Mouse (Mus musculus) gastrocnemius, postnatal 36 days (tissue): Measurements from ENCODE around the gene Auts2. TPM values are rescaled to one million over a fixed set of nuclear protein-coding genes. Genes with fewer than 3 reads are reported as not detected.

Experiments used
- DNase-seq, 2 experiments: peaks; one replicate each; pipeline ENCODE4 v3.0.0; 2022
- intact Hi-C: fragments of 180-260 bp; cut with DNase I; formaldehyde crosslinking; loops from one replicate; pipeline ENCODE4 v1.15.1; 2025
- total RNA-seq, 2 experiments: library from RNA; stranded (reverse); gene quantifications; 2 replicates each; pipeline ENCODE4 v1.2.3; 2021

Gene Auts2
- total RNA-seq, 2 experiments from 2014 or later, result 14.6 to 15.5 TPM

DNA sequence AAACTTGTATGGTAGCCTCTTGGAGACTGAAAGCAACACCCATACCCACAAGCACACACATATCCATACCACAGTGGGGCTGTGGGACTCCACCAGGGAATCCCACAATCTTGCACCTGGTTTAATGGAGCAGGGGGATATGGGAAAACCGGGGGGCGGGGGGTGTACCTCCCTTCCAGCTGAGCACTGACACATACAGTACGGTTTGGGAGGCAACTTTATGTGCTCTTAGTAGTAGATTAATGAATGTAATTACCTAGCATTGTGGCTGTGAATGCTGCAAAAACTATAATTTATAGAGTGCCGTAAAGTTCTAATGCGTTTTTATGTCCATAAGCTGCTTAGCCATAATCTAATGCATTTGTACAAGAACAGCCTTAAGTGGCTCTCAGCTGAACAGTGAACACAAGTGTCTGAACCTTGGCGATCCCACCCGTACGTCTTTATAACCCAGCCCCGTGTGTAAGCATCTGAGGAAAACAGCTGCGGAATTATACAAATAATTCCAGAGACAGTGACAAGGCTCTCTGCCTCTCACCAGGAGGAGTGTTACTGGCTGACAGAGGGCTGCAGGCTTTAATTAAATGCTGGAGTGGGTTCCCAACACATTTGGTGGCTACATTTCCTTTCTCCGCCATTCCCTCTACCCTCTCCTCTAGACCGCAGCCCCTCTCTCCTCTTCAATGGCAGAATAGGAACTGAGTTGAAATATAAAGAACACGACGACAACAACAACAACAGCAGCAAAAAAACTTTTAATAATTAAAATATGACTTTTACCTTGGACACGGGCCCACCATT lies 268.8 kb downstream of the Auts2 start:
- DNase-seq, result no peak
- intact Hi-C loops, result no loop called here

DNA sequence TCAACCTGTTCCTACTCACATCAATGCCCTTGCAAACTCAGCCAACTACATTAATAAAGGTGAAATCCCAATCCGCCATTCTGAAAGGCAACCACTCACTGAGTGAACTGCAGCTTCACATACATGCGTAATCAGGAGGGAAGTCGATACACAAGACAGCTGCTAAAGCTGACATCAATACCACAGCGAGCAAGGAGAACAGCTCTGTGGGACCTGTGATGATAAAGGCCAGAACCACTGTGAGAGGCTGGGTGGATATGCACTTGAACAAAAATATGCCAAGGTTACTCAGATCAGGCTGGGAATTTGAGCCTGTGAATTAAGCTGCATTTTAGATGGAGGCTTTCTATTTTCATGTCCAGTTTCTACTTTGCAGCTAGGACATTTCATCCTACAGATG lies 271.0 kb downstream of the Auts2 start:
- no peak for DNase-seq
- intact Hi-C loops, result no loop called here

DNA sequence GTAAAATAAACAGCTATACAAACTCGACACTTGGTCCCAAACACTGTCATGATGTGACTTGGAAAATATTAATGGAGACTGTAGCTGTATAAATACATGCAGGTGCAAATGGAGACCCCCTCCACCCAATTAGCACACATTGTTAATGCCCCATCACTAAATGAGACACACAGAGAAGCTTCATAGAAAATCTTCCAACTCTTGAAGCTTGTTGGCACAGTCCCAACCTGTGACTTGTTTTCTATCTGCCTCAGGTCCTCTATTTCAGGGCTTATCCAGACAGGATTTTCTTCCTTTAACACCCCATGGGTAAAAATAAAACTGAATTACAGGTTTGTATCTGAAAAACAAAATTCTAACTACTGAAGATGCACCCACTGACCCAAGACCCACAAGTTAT lies 272.2 kb downstream of the Auts2 start:
- intact Hi-C loops, result no loop called here

DNA sequence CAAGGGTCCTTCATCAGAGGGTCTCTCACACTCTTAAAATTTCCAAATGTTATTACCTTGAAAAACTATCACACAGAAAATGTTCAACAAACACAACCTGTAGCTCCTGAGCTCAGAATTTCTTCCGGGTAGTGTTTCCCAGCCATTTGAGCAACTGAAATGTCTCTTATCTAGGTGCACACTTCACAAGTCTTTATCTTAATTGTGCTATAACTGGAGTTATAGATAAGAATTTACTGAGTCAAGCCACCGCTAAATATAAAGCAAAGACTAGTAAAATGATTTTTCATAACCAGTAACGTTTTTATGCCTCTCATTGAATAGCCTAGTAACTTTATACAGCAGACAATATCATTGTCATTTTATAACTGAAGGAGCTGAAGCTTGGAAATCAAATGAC lies 273.1 kb downstream of the Auts2 start:
- intact Hi-C loops, result no loop called here
- DNase-seq, result no peak

More for the DNA sequence above, 272.2 kb downstream of the Auts2 start:
- no peak for DNase-seq

DNA sequence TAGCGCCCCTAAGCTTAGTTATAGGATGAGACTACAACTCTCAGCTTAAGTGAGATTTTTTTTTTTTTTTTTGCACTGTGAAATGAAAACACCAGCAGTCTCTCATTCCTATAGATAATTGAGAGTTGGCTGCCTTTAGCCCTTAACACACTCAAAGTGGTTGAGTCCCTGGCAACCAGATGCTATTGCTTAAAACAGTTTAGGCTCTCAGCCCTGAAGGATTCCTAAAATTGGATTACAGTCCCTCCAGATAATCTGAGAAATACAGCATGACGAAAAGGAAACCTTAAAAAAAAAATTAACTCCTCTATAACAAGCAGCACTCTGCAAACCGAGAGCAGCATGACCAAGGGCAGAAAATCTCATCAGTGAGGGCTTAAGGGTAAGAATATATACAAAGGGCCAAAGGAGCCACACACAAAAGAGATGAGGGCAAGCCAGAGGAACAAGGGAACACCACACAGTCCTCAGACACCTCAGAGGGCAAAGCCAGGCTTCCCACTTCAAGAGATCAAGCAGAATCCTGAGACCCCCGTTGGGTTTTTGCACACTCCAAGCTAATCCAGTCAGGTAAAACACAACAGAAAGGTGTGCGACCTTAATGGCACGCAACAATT lies 274.7 kb downstream of the Auts2 start:
- no peak for DNase-seq
- intact Hi-C loops, result no loop called here

DNA sequence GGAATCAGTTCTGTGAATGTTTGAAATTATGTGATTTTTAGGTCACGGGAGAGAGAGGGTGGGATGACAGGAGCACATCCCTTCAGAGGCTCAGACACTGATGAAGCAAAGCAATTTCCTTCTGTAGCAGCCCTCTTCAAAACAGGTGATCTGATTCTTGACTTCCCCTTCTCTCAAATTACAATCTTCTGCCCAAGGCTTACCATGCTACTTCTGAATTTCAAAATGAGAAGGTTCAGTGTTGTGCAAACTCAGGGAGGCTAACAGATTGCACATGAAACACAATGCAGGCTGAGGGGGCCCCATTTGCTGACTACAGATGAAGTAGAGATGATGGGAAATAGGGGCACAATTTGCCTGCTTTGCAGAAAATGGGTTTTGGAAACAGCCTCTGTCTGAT lies 278.1 kb downstream of the Auts2 start:
- no peak for DNase-seq
- intact Hi-C loops, result no loop called here

DNA sequence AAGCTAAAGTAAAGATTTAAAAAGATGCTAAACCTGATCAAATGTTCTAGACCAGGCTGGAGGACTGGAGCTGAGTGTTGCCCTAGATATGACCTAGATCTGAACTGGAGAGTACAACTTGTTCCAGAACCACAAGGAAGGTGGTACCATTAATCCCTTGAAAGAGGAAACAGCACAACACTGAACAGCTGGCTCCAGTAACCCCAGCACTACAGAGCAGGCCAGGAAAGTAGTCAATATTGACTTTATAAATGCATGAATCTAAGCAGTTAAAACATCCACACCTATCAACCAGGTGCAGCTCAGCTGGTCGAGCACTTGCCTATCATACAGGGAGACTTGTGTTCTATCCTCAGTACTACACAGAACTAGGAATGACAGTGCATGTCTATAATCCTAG lies 281.4 kb downstream of the Auts2 start:
- intact Hi-C loops, result no loop called here

DNA sequence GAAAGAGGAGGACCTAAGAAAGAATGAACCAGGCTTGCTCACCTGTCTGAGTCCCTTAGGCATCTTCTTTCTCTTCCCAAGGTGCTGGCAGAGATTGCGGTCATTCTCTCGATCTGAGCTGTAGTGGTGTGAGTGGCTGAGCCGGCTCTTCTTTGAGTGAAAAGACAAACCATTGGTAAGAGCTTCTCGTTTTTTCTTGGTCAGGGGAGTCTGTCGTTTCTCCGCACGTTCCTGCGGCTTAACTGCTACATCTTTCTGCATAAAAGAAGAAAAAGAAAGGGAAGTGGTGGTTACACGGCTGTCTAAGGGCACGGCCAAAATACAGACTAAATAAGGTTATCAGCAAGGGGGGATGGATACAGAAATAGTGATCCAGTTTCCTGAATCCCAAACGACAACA lies 284.3 kb downstream of the Auts2 start:
- no peak for DNase-seq
- intact Hi-C loops, result no loop called here

More for the DNA sequence above, 281.4 kb downstream of the Auts2 start:
- no peak for DNase-seq

DNA sequence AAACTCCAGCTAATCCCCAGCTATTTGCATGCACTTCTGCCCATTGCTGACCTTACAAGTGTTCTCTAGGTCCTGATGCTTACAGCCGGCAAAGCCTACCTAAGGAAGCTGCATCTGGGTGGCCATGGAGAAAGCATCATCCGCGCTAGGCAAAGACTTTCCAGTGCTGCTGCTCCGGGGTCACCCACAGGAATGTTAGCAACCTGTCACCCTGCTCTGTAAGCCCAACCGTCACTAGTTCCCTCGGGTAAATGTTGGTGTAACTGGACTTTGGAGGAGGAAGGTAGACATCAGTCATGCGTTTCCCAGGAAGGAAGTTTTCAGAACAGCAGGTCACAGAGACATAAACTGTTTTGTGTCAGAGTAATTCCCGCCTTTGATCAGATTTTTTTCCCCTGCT lies 287.6 kb downstream of the Auts2 start:
- intact Hi-C loops, result no loop called here
- no peak for DNase-seq

DNA sequence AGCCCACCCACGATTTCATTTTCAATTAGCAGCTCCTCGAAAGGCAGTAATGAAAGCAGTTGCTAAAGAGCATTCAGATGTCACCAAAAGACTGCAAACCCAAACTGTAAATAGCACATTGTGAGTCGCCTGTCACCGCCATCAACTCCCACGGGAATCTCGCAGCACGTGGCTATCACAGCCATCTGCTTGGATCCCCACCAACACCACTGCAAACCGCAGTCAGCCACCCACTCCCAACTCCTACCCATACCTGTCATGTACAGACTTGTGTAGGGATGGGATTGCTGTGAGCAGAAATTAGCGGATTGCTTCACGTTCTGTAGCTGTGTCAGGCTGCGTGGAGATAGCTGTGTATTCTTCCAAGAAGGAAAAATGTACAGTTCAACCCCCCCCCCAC lies 293.6 kb downstream of the Auts2 start:
- DNase-seq, result no peak
- intact Hi-C loops, result no loop called here

DNA sequence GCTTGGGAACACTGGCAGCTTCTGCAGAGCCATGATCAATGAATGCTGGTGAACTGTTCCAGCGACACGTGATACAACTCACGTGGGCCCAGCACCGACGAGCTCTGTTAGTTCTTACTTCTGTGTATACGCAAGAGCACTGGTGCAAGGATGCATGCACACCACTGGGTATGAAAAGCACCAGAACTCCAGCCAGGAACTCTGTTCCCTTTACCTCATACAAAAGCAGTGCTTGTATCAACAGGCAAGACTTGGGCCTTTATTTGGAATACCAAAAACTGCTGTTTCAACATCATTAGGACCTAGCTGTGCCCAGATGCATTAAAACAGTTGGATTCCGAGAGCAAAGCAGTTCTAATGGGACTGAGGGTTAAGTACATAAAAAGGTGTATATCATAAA lies 295.1 kb downstream of the Auts2 start:
- intact Hi-C loops, result no loop called here
- DNase-seq, result no peak

DNA sequence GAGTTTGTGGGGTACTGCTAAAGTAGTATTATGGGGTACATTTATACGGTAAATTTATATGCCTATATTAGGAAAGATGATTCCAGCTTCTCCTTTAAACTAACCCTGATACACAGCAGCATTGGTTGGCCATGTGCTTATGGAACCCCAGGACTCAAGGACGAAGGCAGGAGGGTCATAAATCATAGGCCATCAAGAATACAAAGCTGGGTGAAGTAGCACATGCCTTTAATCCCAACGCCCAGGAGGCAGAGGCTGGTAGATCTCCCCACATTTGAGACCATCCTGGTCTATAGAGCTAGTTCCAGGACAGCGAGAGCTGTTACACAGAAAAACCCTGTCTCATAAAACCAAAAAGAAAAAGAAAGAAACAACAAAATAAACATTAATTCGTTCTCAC lies 307.7 kb downstream of the Auts2 start:
- DNase-seq, result no peak
- intact Hi-C loops, result no loop called here

DNA sequence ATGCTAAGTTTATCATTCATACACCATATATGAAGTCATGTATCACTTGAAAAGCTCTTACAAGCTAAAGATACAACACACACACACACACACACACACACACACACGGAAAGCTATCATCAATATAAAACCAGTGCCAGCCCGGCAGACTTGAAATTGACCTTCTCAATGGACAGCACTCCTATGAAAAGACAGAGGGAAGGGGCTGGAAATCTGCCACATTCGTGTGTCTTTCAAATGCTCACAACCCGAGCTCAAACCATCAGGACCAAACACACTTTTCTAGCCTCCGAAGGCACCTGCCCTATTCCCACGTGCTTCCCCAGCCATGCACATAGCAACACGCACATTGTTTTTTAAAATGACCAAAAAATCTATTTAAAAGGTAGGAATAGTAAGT lies 308.7 kb downstream of the Auts2 start:
- intact Hi-C loops, result no loop called here
- DNase-seq, result no peak

DNA sequence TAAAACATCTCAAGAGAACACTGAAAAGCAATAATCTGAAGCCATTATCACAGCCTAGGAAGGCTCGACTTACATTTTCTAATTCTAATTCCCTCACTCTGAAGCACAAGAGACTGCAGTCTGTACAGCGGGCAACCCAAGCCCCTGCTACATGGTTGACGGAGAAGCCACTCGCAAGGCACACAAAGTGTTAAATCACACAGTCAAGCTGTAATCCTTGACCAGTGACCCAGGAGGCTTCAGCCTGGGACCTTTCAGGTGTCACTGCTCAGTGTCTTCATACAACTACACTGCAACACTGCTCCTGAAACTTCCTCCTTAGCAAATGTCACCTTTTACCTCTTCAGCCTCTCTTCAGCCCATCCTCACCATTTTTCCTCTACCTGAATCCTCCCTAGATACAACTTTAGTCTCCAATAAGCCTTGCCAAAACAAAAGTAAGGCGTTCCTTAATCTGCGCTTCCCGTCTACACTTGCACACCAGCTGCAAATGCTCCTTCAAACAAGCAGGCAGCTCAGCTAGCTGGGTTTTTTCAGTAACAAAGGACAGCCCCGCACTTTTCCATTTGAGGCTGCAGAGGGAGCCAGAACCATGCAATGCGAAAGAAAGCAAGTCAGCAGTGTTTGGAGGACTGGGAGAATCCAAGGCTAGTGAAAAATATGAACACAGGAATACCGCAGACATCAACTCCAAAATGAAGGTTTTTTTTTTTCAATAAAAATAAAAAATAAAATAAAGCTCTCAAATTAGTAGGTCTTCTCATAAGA lies 311.7 kb downstream of the Auts2 start:
- DNase-seq, result peak; percentile 29 to 37
- intact Hi-C loops, result loop anchor here (2.0 kb wide), 1 partner anchor 1353 kb away; no protein-coding TSS in a partner anchor

DNA sequence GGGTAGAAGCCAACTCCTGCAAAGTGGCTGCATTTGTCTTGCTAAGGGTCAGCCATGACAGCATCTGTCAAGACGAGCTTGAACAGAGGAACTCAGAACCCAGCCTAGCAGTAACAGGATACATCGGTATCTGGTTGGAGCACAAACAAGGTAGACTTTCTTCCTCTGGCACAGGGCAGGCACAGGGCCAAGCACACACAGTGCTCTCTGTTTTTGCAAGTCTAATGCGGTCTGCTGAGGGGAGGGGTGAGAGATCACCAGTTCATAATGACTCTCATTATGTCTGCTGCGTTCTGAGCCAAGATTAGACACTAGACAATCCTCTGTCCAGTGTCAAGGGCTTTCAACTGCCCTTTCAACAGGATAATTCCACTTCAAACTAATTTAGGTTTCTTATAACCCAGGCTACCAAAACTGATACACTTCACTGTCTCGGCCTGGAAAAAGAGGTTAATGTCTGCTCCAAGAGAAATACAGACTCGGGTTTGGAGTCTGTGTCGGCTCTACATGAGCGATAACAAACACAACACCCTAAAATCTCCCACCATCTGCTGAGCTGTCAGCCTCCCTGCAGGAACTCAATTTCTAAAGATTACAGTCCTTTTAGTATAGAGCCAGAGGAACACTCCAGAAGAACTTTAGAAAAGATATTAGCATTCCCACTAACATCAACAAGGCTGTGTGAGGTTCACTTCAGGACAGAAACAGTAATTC lies 313.3 kb downstream of the Auts2 start:
- DNase-seq, result peak; percentile 15 to 36
- intact Hi-C loops, result loop anchor here (2.0 to 5.0 kb wide), 2 partner anchors 698 to 1355 kb away; no protein-coding TSS in a partner anchor

DNA sequence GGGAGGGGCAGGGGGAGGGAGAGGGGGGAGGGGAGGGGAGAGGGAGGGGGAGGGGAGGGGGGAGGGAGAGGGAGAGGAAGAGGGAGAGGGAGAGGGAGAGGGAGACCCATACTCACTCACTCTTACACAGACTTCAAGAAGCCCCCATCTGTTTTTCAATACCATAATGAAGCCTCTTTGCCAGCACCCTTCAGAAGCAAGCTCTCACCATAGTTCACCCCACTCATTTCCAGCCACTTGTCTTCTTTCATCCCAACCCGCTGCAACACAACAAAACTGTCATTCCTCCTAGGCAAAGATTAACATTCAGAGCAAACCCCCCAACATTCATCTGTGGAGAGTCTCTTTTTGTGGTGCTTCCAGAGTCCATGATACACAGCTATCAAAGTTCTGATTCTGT lies 314.1 kb downstream of the Auts2 start:
- intact Hi-C loops, result loop anchor here (5.0 kb wide), 1 partner anchor 697 kb away; no protein-coding TSS in a partner anchor
- no peak for DNase-seq

DNA sequence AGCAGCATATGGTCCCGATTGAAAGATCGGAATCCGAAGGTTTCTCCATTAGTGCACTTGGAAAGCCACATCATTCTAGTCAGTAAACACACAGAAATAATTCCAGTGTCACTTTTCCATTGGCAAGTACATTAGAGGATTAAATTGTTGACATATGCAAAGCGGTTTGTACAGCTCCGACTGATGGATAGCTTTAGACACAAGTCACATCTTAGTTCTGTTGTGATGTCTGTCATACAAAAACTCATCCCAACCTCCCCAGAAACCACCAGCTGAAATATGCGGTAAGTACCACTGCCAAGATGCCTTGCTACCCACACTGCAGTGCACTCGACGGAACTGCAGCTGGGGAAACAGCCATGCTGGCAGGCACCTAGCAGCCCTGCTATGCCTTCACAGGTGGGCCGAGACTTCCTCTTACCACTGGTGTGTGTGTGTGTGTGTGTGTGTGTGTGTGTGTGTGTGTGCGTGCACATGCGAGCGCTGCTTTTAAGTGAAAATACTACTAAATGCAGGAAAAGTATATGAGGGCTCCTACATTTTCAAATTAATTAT lies 322.7 kb downstream of the Auts2 start:
- DNase-seq, result no peak
- intact Hi-C loops, result no loop called here

DNA sequence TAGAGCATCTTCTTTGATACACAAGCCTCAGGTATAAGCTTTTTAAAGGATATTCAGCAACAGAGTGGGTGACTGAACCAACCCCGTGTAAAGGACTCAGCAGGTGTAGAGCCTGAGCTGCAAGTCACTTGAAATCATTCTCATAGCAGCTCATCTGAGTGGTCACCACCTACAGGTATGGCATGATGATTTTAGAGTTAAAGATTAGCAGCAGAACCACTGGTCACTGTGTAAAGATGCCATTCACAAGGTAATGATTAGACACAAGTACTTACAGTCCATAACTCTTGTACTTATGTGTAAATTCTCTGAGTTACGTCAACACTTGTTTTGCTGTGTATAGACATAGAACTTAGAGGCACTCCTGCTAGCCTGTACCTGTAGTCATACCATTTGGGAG lies 327.0 kb downstream of the Auts2 start:
- intact Hi-C loops, result no loop called here
- DNase-seq, result no peak

DNA sequence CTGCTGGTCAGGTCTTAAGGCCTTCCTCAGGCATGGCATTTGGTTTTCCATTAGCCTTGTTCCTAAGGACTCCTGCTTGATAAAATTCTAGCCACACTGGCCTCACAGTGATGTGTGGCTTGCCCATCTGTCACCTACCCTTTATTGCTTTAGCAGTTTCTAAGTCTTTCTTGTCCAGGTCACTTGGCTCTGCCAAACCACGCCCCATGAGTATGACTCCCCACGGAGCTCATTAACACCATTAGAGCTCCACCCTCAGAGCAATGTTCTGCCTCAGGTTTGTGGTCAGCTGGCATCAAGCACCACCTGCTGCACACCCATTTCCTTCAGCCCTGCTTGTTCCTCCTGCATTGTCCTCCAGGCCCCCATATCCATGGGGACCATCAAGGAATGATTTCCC lies 330.7 kb downstream of the Auts2 start:
- intact Hi-C loops, result no loop called here
- no peak for DNase-seq

DNA sequence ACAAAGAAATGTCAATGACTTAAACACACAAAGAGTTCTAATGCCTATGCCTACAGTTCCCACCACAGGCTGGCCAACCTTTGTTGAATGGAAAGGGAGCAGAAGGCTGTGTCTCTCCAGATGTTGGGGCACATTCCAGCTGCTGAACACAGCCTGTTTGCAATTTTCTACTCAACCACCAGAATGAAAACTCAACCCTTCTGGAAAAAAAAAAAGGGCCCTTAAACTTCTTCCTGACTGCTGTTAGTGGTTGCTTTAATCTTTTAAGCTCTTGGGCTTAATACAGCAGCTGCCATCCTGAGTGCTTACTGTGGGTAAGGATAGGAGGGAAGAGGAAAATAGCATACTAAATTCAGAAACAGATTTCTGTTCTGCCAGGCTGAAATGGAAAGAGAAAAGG lies 333.4 kb downstream of the Auts2 start:
- DNase-seq, result no peak
- intact Hi-C loops, result no loop called here
